Mouse (Mus musculus): ENCODE results near the gene Defb23. TPM values are rescaled to one million over a fixed set of nuclear protein-coding genes. Genes with fewer than 3 reads are reported as not detected.

The Defb23 gene
- polyA plus RNA-seq, 1 experiment from 2014 or later = not detected

- Histone ChIP-seq H3K36me3 (ENCODE audit: control insufficient read depth, insufficient read depth, low read length) (no peaks in the 10 kb centered on the region), H3K4me2 (ENCODE audit: low read length) (no peak overlapping the region), H3K9ac (replicated peaks; ENCODE audit: low read length) (no peak overlapping the region), H3K9me3 (ENCODE audit: control insufficient read depth, low read length) (no peaks in the 10 kb centered on the region), H3K27ac (replicated peaks; ENCODE audit: low read depth, low read length) (no peak overlapping the region), H3K27me3 (ENCODE audit: control insufficient read depth, insufficient read depth, low read length) (no peaks in the 10 kb centered on the region), H3K4me1 (ENCODE audit: control insufficient read depth, insufficient read depth, low read length) (no peaks in the 10 kb centered on the region), H3K4me3 (replicated peaks; ENCODE audit: low read depth, low read length) (no peak overlapping the region)
- DNase-seq = no peak
- 91% methylated on average over 7 of the region's 7 CpGs for WGBS
- ATAC-seq (ENCODE audit: low FRiP score, low TSS enrichment) = no peak
Measured at GRCm38 (mm10) chr2:152481726-152482125, 17.3 kb upstream of the Defb23 start.

- Histone ChIP-seq H3K36me3 (ENCODE audit: control insufficient read depth, insufficient read depth, low read length) (no peaks in the 10 kb centered on the region), H3K9ac (replicated peaks; ENCODE audit: low read length) (no peak overlapping the region), H3K27ac (replicated peaks; ENCODE audit: low read depth, low read length) (no peak overlapping the region), H3K27me3 (ENCODE audit: control insufficient read depth, insufficient read depth, low read length) (no peaks in the 10 kb centered on the region), H3K9me3 (ENCODE audit: control insufficient read depth, low read length) (no peaks in the 10 kb centered on the region), H3K4me2 (ENCODE audit: low read length) (no peak overlapping the region), H3K4me1 (ENCODE audit: control insufficient read depth, insufficient read depth, low read length) (no peaks in the 10 kb centered on the region), H3K4me3 (replicated peaks; ENCODE audit: low read depth, low read length) (no peak overlapping the region)
- DNase-seq = no peak
- ATAC-seq (ENCODE audit: low FRiP score, low TSS enrichment) = no peak
- 90% methylated on average over 3 of the region's 3 CpGs for WGBS
Measured at GRCm38 (mm10) chr2:152480881-152481280, 16.5 kb upstream of the Defb23 start.

GRCm38 (mm10) chr2:152476763-152477162, 12.3 kb upstream of the Defb23 start, which contains the start of gene Defb20:
Gene Defb20 (plus strand): TSS chr2:152477063.
- ATAC-seq (ENCODE audit: low FRiP score, low TSS enrichment) (no peak), DNase-seq (no peak)
- Histone ChIP-seq H3K9ac (replicated peaks; ENCODE audit: low read length) (no peak within 1 kb of the TSS), H3K4me3 (replicated peaks; ENCODE audit: low read depth, low read length) (no peak within 1 kb of the TSS), H3K4me2 (ENCODE audit: low read length) (no peak within 1 kb of the TSS), H3K36me3 (ENCODE audit: control insufficient read depth, insufficient read depth, low read length) (no peaks in the 10 kb centered on the region), H3K27me3 (ENCODE audit: control insufficient read depth, insufficient read depth, low read length) (no peaks in the 10 kb centered on the region), H3K27ac (replicated peaks; ENCODE audit: low read depth, low read length) (no peak within 1 kb of the TSS), H3K4me1 (ENCODE audit: control insufficient read depth, insufficient read depth, low read length) (no peaks in the 10 kb centered on the region), H3K9me3 (ENCODE audit: control insufficient read depth, low read length) (no peaks in the 10 kb centered on the region)
- WGBS = 72% methylated on average over 2 of the region's 2 CpGs

- WGBS = 33% methylated on average over 3 of the region's 3 CpGs
- ATAC-seq (ENCODE audit: low FRiP score, low TSS enrichment) = no peak
- no peaks in the 10 kb centered on the region for H3K27me3 ChIP-seq (ENCODE audit: control insufficient read depth, insufficient read depth, low read length)
- peak; percentile 13 for DNase-seq
- H3K9ac ChIP-seq (replicated peaks; ENCODE audit: low read length) = no peak overlapping the region
- no peaks in the 10 kb centered on the region for H3K9me3 ChIP-seq (ENCODE audit: control insufficient read depth, low read length)
- no peak overlapping the region for H3K27ac ChIP-seq (replicated peaks; ENCODE audit: low read depth, low read length)
- H3K4me3 ChIP-seq (replicated peaks; ENCODE audit: low read depth, low read length) = no peak overlapping the region
- no peaks in the 10 kb centered on the region for H3K4me1 ChIP-seq (ENCODE audit: control insufficient read depth, insufficient read depth, low read length)
- H3K4me2 ChIP-seq (ENCODE audit: low read length) = no peak overlapping the region
- no peaks in the 10 kb centered on the region for H3K36me3 ChIP-seq (ENCODE audit: control insufficient read depth, insufficient read depth, low read length)
Measured at GRCm38 (mm10) chr2:152472434-152472833, 8.0 kb upstream of the Defb23 start.

GRCm38 (mm10) chr2:152470973-152471372, 6.6 kb upstream of the Defb23 start:
- DNase-seq = peak; percentile 82
- WGBS = 33% methylated on average over 7 of the region's 7 CpGs
- Histone ChIP-seq H3K4me1 (ENCODE audit: control insufficient read depth, insufficient read depth, low read length) (no peaks in the 10 kb centered on the region), H3K9me3 (ENCODE audit: control insufficient read depth, low read length) (no peaks in the 10 kb centered on the region), H3K27me3 (ENCODE audit: control insufficient read depth, insufficient read depth, low read length) (no peaks in the 10 kb centered on the region), H3K36me3 (ENCODE audit: control insufficient read depth, insufficient read depth, low read length) (no peaks in the 10 kb centered on the region), H3K4me3 (replicated peaks; ENCODE audit: low read depth, low read length) (no peak overlapping the region), H3K4me2 (ENCODE audit: low read length) (no peak overlapping the region), H3K9ac (replicated peaks; ENCODE audit: low read length) (no peak overlapping the region), H3K27ac (replicated peaks; ENCODE audit: low read depth, low read length) (no peak overlapping the region)
- no peak for ATAC-seq (ENCODE audit: low FRiP score, low TSS enrichment)

GRCm38 (mm10) chr2:152459241-152459640, 5.2 kb downstream of the Defb23 start:
- no peak overlapping the region for H3K27ac ChIP-seq (replicated peaks; ENCODE audit: low read depth, low read length)
- no peak overlapping the region for H3K4me3 ChIP-seq (replicated peaks; ENCODE audit: low read depth, low read length)
- H3K36me3 ChIP-seq (ENCODE audit: control insufficient read depth, insufficient read depth, low read length) = no peaks in the 10 kb centered on the region
- DNase-seq (no peak), ATAC-seq (ENCODE audit: low FRiP score, low TSS enrichment) (no peak)
- no peak overlapping the region for H3K9ac ChIP-seq (replicated peaks; ENCODE audit: low read length)
- H3K27me3 ChIP-seq (ENCODE audit: control insufficient read depth, insufficient read depth, low read length) = no peaks in the 10 kb centered on the region
- H3K9me3 ChIP-seq (ENCODE audit: control insufficient read depth, low read length) = no peaks in the 10 kb centered on the region
- WGBS = 75% methylated on average over 13 of the region's 13 CpGs
- H3K4me2 ChIP-seq (ENCODE audit: low read length) = no peak overlapping the region
- no peaks in the 10 kb centered on the region for H3K4me1 ChIP-seq (ENCODE audit: control insufficient read depth, insufficient read depth, low read length)

- no peak for DNase-seq
- H3K4me1 ChIP-seq (ENCODE audit: control insufficient read depth, insufficient read depth, low read length) = no peaks in the 10 kb centered on the region
- WGBS = 72% methylated on average over 4 of the region's 4 CpGs
- no peak overlapping the region for H3K27ac ChIP-seq (replicated peaks; ENCODE audit: low read depth, low read length)
- ATAC-seq (ENCODE audit: low FRiP score, low TSS enrichment) = no peak
- H3K4me3 ChIP-seq (replicated peaks; ENCODE audit: low read depth, low read length) = no peak overlapping the region
- H3K9me3 ChIP-seq (ENCODE audit: control insufficient read depth, low read length) = no peaks in the 10 kb centered on the region
- no peaks in the 10 kb centered on the region for H3K27me3 ChIP-seq (ENCODE audit: control insufficient read depth, insufficient read depth, low read length)
- H3K4me2 ChIP-seq (ENCODE audit: low read length) = no peak overlapping the region
- H3K9ac ChIP-seq (replicated peaks; ENCODE audit: low read length) = no peak overlapping the region
- H3K36me3 ChIP-seq (ENCODE audit: control insufficient read depth, insufficient read depth, low read length) = no peaks in the 10 kb centered on the region
Measured at GRCm38 (mm10) chr2:152452101-152452781, 12.2 kb downstream of the Defb23 start.

GRCm38 (mm10) chr2:152450241-152450640, 14.2 kb downstream of the Defb23 start:
- H3K27me3 ChIP-seq (ENCODE audit: control insufficient read depth, insufficient read depth, low read length) = no peaks in the 10 kb centered on the region
- H3K9ac ChIP-seq (replicated peaks; ENCODE audit: low read length) = no peak overlapping the region
- no peaks in the 10 kb centered on the region for H3K9me3 ChIP-seq (ENCODE audit: control insufficient read depth, low read length)
- H3K4me3 ChIP-seq (replicated peaks; ENCODE audit: low read depth, low read length) = no peak overlapping the region
- 5% methylated on average over 5 of the region's 5 CpGs for WGBS
- no peaks in the 10 kb centered on the region for H3K4me1 ChIP-seq (ENCODE audit: control insufficient read depth, insufficient read depth, low read length)
- ATAC-seq (ENCODE audit: low FRiP score, low TSS enrichment) (no peak), DNase-seq (peak; percentile 84)
- H3K27ac ChIP-seq (replicated peaks; ENCODE audit: low read depth, low read length) = no peak overlapping the region
- no peaks in the 10 kb centered on the region for H3K36me3 ChIP-seq (ENCODE audit: control insufficient read depth, insufficient read depth, low read length)
- no peak overlapping the region for H3K4me2 ChIP-seq (ENCODE audit: low read length)

- Histone ChIP-seq H3K4me1 (ENCODE audit: control insufficient read depth, insufficient read depth, low read length) (no peaks in the 10 kb centered on the region), H3K36me3 (ENCODE audit: control insufficient read depth, insufficient read depth, low read length) (no peaks in the 10 kb centered on the region), H3K9me3 (ENCODE audit: control insufficient read depth, low read length) (no peaks in the 10 kb centered on the region), H3K27me3 (ENCODE audit: control insufficient read depth, insufficient read depth, low read length) (no peaks in the 10 kb centered on the region), H3K27ac (replicated peaks; ENCODE audit: low read depth, low read length) (no peak overlapping the region), H3K4me2 (ENCODE audit: low read length) (no peak overlapping the region), H3K9ac (replicated peaks; ENCODE audit: low read length) (no peak overlapping the region), H3K4me3 (replicated peaks; ENCODE audit: low read depth, low read length) (no peak overlapping the region)
- ATAC-seq (ENCODE audit: low FRiP score, low TSS enrichment) = no peak
- DNase-seq = no peak
- 52% methylated on average over 5 of the region's 5 CpGs for WGBS
Measured at GRCm38 (mm10) chr2:152447461-152447860, 17.0 kb downstream of the Defb23 start.

All from midbrain, embryonic 14.5 days (tissue).